Mouse (Mus musculus) T-helper 2 cell (primary cell): ENCODE measurements around the gene Cdh6.

Experiments used
- in situ Hi-C: fragments of 300-600 bp; cut with MboI, MseI; formaldehyde crosslinking; loops from one replicate; pipeline ENCODE4 v1.15.1; 2025; ENCODE audit warnings: high pct_unique_total_duplicates

The Cdh6 gene

GRCm38 (mm10) chr15:13067429-13068212 is 105.9 kb downstream of the Cdh6 start:
- in situ Hi-C loops = no loop called here

DNA sequence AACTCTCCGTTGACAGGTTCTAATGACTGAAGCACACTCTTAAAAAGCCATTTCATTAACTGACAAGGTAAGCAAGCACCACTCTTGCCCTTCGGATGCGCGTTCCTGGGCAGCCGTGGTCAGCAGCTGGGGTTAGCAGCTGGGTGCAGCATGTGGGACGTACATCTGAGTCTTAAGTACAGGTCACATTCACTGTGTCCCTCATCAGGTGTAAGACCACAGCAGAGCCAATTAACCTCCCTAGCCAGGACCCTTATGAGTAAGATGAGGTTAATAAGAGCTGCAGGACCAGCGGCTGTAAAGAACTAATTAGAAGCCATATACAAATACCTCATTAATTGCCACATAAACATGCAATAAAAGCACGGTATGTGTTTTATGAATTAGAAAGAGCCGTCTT is 106.7 kb downstream of the Cdh6 start:
- in situ Hi-C loops = no loop called here

- in situ Hi-C loops = no loop called here
Observed at GRCm38 (mm10) chr15:13063633-13064032, 109.8 kb downstream of the Cdh6 start.

DNA sequence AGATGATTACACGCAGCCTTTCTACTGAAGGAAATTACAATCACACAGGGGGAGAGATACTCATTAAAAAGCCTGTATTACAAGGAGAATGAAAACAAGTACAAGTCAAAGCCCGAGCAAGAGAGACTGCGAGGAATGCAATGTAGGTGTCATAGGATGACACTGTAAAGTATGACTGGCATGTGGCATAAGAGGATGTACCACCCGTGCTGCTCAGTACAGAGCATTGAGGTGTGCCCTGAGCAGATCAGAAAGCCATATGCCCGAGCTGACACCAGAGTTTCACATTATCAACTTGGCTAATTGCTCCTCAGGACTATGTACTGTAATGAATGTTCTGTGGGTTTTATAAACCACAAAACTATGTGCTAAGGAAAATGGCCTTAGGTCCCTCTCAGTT is 115.7 kb downstream of the Cdh6 start:
- in situ Hi-C loops = no loop called here

- in situ Hi-C loops = no loop called here
Observed at GRCm38 (mm10) chr15:13057302-13057701, 116.2 kb downstream of the Cdh6 start.

DNA sequence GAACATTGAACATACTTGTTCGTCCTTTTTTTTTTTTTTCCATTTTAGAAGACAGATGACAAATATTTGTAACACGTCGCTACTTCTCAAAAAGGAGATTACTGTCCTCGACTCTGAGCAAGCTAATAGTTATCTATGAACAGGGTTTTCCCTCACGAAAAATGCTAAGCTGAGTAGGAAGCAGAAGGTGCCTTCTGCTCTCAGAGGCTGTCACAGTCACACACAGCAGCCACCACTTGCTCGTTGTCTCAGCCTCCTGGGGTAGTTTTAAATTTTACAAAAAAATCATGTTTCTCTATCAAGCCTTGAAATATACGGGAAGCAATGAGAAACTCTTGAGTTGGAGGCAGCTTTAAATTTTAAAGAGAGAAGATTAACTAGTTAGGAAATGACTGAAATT is 125.6 kb downstream of the Cdh6 start:
- in situ Hi-C loops = no loop called here

- in situ Hi-C loops = no loop called here
Observed at GRCm38 (mm10) chr15:13034436-13034835, 139.0 kb downstream of the Cdh6 start.

DNA sequence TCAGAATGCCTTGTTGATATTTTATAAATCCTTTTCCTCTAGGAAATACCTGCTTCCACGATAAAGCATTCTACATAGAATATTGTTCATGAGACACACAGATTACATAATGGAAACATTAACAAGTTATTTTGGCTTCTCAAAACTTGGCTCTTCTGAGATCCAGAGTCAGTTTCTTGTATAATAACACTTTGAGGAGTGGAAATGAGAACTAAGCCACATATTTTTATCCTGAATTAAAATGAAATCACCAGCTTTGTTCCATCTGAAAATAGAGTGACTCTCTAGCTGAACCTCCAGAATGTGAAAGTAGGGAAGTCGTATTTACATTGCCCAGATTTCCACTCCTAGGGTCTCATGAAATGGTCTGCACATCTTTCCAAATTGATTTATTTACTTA is 142.8 kb downstream of the Cdh6 start:
- in situ Hi-C loops = no loop called here

DNA sequence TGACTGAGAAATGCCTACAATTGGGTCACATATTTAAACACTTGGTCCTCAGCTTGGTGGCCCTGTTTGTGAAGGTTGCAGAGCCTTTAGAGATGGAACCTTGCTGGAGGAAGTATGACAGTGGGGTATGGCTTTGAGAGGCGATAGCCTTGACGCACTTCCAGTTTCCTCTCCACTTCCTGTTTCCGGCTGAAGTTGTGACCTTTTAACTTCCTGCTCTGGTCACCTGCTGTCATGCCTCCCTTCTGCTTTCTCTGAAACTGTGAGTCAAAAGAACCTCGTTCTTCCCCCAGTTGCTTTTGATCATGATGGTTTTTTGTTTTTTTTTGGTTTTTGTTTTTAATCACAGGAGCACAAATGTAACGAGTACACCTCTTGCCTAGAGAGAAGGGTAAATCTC is 146.0 kb downstream of the Cdh6 start:
- in situ Hi-C loops = no loop called here

DNA sequence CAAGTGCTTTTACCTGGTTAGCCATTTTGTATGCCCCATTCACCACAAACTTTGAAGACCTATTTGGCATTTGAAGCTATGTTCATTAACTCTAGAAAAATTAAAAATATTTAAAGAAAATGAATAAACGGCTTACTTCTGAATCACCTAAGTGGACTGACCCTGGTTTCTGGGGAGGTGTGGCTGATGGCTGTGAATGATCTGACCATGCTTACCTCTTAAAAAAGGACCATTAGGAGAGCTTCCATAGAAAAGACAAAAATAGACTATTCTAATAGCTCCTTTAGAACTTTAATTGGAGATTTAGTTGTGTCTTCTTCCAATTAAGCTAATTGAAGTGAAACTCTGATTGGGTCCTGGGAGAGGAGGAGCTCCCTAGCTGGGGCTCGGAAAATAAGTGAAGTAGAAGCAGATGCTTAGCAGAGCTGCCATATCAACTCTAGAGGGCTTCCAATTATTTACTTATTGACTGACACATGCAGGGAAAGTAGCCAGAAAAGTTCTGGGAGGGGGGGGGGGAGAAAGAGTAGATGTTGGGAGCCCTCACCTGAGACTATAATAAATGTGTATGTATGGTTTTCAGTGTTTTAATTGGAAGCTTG is 156.6 kb downstream of the Cdh6 start:
- in situ Hi-C loops = no loop called here

GRCm38 (mm10) chr15:13008803-13009202 is 164.7 kb downstream of the Cdh6 start:
- in situ Hi-C loops = no loop called here

DNA sequence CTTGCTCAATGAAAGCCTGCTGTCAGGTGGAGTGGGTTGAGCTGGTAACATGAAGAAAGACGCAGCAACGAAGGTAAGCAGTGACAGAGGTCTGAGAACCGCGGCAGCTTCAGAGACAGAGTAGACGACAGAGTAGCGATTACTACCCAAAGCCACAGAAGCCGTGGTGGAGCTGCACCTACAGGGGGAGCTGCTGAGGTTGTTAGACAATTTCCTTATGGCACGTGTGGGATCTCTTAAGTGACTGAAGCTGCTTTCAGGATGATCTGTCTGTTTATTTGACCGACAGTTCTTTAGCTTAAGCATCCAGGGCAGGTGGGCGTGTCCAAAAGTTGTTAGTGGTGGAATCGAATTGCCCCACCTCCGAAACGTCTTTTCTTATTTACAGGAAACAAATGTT is 167.5 kb downstream of the Cdh6 start:
- in situ Hi-C loops = no loop called here

DNA sequence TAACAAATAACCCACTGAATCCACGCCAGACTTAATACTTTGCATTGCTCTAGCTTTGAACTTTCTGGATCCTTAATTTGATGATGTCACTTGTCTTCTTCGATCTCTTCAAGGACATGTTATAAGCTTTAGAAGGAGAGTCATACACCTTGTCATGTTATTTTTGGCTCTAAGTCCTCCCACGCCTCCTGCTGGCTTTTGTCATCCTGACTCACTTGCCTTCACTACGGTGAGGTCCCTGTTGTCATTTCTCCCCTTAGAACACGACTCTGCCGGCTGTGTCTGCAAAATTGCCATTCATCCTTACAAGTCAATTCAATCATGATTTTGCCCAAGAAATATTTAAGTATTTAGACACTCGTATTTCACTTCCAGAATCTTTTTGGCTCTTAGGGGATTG is 171.9 kb downstream of the Cdh6 start:
- in situ Hi-C loops = loop anchor here (5.0 kb wide), 1 partner anchor 71 kb away; no protein-coding TSS in a partner anchor

DNA sequence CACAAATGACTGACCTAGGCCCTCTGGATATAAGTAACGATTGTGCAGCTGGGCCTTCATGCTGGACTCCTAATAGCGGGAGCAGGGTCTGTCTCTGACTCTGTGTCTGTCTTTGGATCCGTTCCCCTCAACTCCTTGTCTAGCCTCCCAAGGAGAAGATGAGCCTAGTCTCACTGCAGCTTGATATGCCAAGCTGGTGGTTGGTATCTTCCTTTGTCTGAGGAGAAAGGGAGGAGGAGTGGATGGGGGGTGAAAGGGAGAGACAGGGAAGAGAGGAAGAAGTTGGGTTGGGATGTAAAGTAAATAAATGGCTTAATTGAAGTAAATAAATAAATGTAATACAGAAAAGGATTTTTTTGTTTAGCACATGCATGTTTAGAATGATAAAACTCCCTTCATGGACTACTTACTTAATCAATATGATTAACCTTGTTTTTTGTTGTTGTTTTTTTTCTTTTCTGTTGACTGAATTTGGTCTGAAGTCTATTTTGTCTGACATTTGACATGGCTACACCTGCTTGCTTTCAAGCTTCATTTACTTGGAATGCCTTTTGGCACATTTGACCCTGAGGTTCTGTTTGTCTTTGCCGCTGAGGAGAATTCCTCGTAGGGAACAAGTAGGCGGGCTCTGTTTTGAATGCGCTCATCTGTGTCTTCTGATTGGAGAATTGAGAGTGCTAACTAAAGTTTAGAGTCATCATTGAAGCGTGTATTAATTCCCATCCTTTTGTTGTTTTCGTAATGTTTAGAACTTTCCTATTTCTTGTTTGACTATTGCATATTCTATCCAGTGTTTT is 178.7 kb downstream of the Cdh6 start:
- in situ Hi-C loops = no loop called here
